Mouse (Mus musculus): ENCODE results near the gene Hist1h2bh. TPM values are rescaled to one million over a fixed set of nuclear protein-coding genes. Genes with fewer than 3 reads are reported as not detected.

Hist1h2bh gene
- polyA plus RNA-seq, 2 experiments = 1.4 to 6.7 TPM

- peak overlapping the region; percentile 63 to 83 for H3K4me3 ChIP-seq (ENCODE audit: insufficient read depth in 1 of 2, low read depth in 2 of 2, low read length in 2 of 2)
- TF ChIP-seq CTCF (IDR thresholded peaks at IDR 0.05; ENCODE audit: low read depth) (no peak), EP300 (IDR thresholded peaks at IDR 0.05; ENCODE audit: low read depth) (peak; percentile 79)
- under 1% methylated on average over 54 of the region's 54 CpGs for WGBS (ENCODE audit: insufficient replicate concordance)
Observed at GRCm38 (mm10) chr13:23554925-23555838, 12.0 kb upstream of the Hist1h2bh start.

GRCm38 (mm10) chr13:23554393-23554792 lies 11.2 kb upstream of the Hist1h2bh start:
- no peak for ATAC-seq (ENCODE audit: insufficient read depth)
- peaks cover 19 to 28% of the 10 kb centered on the region in 2 experiments for H3K4me1 ChIP-seq (replicated peaks; ENCODE audit: control insufficient read depth in 2 of 2, insufficient read depth in 2 of 2, low read length in 1 of 2)

More at GRCm38 (mm10) chr13:23554925-23555838, 12.0 kb upstream of the Hist1h2bh start:
- ATAC-seq (ENCODE audit: insufficient read depth) = peak; percentile 72
- Histone ChIP-seq H3K27me3 (ENCODE audit: control insufficient read depth, insufficient read depth, low read length) (no peaks in the 10 kb centered on the region), H3K4me2 (ENCODE audit: low read depth) (peak overlapping the region; percentile 79), H3K36me3 (replicated peaks; ENCODE audit: control insufficient read depth, insufficient read depth, low read depth) (no peaks in the 10 kb centered on the region), H3K4me1 (replicated peaks; ENCODE audit: control insufficient read depth in 2 of 2, insufficient read depth in 2 of 2, low read length in 1 of 2) (peaks cover 16 to 28% of the 10 kb centered on the region in 2 experiments), H3K9me3 (ENCODE audit: control insufficient read depth, low read length) (no peaks in the 10 kb centered on the region), H3K27ac (peak overlapping the region; percentile 95), H3K9ac (replicated peaks) (peak overlapping the region; percentile 92)
- DNase-seq (ENCODE audit: low read depth in 3 of 3, low spot score in 3 of 3) = peak; percentile 86 to 91 (median 87)

GRCm38 (mm10) chr13:23552962-23553361 lies 9.8 kb upstream of the Hist1h2bh start, which contains the start of gene Hist1h1d:
TSS of gene Hist1h1d (plus strand) at chr13:23553262.
- Histone ChIP-seq H3K9me3 (ENCODE audit: control insufficient read depth, low read length) (no peaks in the 10 kb centered on the region), H3K36me3 (replicated peaks; ENCODE audit: control insufficient read depth, insufficient read depth, low read depth) (no peaks in the 10 kb centered on the region), H3K4me3 (ENCODE audit: insufficient read depth in 1 of 2, low read depth in 2 of 2, low read length in 2 of 2) (no peak within 1 kb of the TSS), H3K27ac (peak within 1 kb of the TSS; percentile 98), H3K4me2 (ENCODE audit: low read depth) (peak within 1 kb of the TSS; percentile 79), H3K9ac (replicated peaks) (peak within 1 kb of the TSS; percentile 92), H3K27me3 (ENCODE audit: control insufficient read depth, insufficient read depth, low read length) (no peaks in the 10 kb centered on the region), H3K4me1 (replicated peaks; ENCODE audit: control insufficient read depth in 2 of 2, insufficient read depth in 2 of 2, low read length in 1 of 2) (peaks cover 20 to 31% of the 10 kb centered on the region in 2 experiments)
- TF ChIP-seq EP300 (IDR thresholded peaks at IDR 0.05; ENCODE audit: low read depth) = no peak
- TF ChIP-seq CTCF (IDR thresholded peaks at IDR 0.05; ENCODE audit: low read depth) = no peak
- DNase-seq (ENCODE audit: low read depth in 3 of 3, low spot score in 3 of 3) (no peak), ATAC-seq (ENCODE audit: insufficient read depth) (no peak)

More at GRCm38 (mm10) chr13:23554393-23554792, 11.2 kb upstream of the Hist1h2bh start:
- no peaks in the 10 kb centered on the region for H3K36me3 ChIP-seq (replicated peaks; ENCODE audit: control insufficient read depth, insufficient read depth, low read depth)
- no peak for DNase-seq (ENCODE audit: low read depth in 3 of 3, low spot score in 3 of 3)
- TF ChIP-seq EP300 (IDR thresholded peaks at IDR 0.05; ENCODE audit: low read depth) = no peak
- no peak for TF ChIP-seq CTCF (IDR thresholded peaks at IDR 0.05; ENCODE audit: low read depth)
- H3K9ac ChIP-seq (replicated peaks) = peak overlapping the region; percentile 92
- peak overlapping the region; percentile 79 for H3K4me2 ChIP-seq (ENCODE audit: low read depth)
- WGBS (ENCODE audit: insufficient replicate concordance) = 13% methylated on average over 9 of the region's 9 CpGs
- peak overlapping the region in 1 of 2 experiments; percentile 63; a peak in 2 of 4 replicates for H3K4me3 ChIP-seq (ENCODE audit: insufficient read depth in 1 of 2, low read depth in 2 of 2, low read length in 2 of 2)
- no peaks in the 10 kb centered on the region for H3K9me3 ChIP-seq (ENCODE audit: control insufficient read depth, low read length)
- no peaks in the 10 kb centered on the region for H3K27me3 ChIP-seq (ENCODE audit: control insufficient read depth, insufficient read depth, low read length)
- H3K27ac ChIP-seq = peak overlapping the region; percentile 95

GRCm38 (mm10) chr13:23551931-23552914 lies 9.0 kb upstream of the Hist1h2bh start:
- no peak for ATAC-seq (ENCODE audit: insufficient read depth)
- Histone ChIP-seq H3K4me1 (replicated peaks; ENCODE audit: control insufficient read depth in 2 of 2, insufficient read depth in 2 of 2, low read length in 1 of 2) (peaks cover 20 to 31% of the 10 kb centered on the region in 2 experiments), H3K9ac (replicated peaks) (peak overlapping the region; percentile 89), H3K27me3 (ENCODE audit: control insufficient read depth, insufficient read depth, low read length) (no peaks in the 10 kb centered on the region), H3K4me3 (ENCODE audit: insufficient read depth in 1 of 2, low read depth in 2 of 2, low read length in 2 of 2) (peak overlapping the region; percentile 58 to 61; a peak in 3 of 4 replicates), H3K36me3 (replicated peaks; ENCODE audit: control insufficient read depth, insufficient read depth, low read depth) (no peaks in the 10 kb centered on the region), H3K4me2 (ENCODE audit: low read depth) (peak overlapping the region; percentile 66), H3K27ac (peak overlapping the region; percentile 98), H3K9me3 (ENCODE audit: control insufficient read depth, low read length) (no peaks in the 10 kb centered on the region)
- TF ChIP-seq EP300 (IDR thresholded peaks at IDR 0.05; ENCODE audit: low read depth) (no peak), CTCF (IDR thresholded peaks at IDR 0.05; ENCODE audit: low read depth) (no peak)
- 35% methylated on average over 8 of the region's 8 CpGs for WGBS (ENCODE audit: insufficient replicate concordance)
- DNase-seq (ENCODE audit: low read depth in 3 of 3, low spot score in 3 of 3) = no peak
